Mouse (Mus musculus): ENCODE measurements around the gene Vwa5b2. TPM values are rescaled to one million over a fixed set of nuclear protein-coding genes. Genes with fewer than 3 reads are reported as not detected.

The Vwa5b2 gene
- polyA plus RNA-seq, 1 experiment from 2014 or later = 0.28 TPM

- no peak for ATAC-seq (replicated peaks; ENCODE audit: extremely low read depth, insufficient read depth, low FRiP score)
- WGBS = 81% methylated on average over 6 of the region's 6 CpGs
- peaks cover 42% of the 10 kb centered on the region for H3K36me3 ChIP-seq (ENCODE audit: control insufficient read depth, insufficient read depth)
Observed at GRCm38 (mm10) chr16:20555000-20555399, 34.3 kb upstream of the Vwa5b2 start.

GRCm38 (mm10) chr16:20557381-20557780 is 31.9 kb upstream of the Vwa5b2 start:
- H3K9ac ChIP-seq (ENCODE audit: low read length) = no peak overlapping the region
- no peaks in the 10 kb centered on the region for H3K27me3 ChIP-seq (ENCODE audit: control insufficient read depth, insufficient read depth, low read length)
- no peak overlapping the region for H3K4me2 ChIP-seq (ENCODE audit: low read depth, low read length)
- no peak overlapping the region for H3K27ac ChIP-seq (ENCODE audit: low read length)
- H3K9me3 ChIP-seq (replicated peaks; ENCODE audit: control insufficient read depth, low read length) = no peaks in the 10 kb centered on the region
- no peak overlapping the region for H3K4me3 ChIP-seq (ENCODE audit: low read length)
- 73% methylated on average over 7 of the region's 7 CpGs for WGBS
- peaks cover 55% of the 10 kb centered on the region for H3K36me3 ChIP-seq (ENCODE audit: control insufficient read depth, insufficient read depth)
- H3K4me1 ChIP-seq (ENCODE audit: control insufficient read depth, insufficient read depth, low read length) = no peaks in the 10 kb centered on the region
- ATAC-seq (replicated peaks; ENCODE audit: extremely low read depth, insufficient read depth, low FRiP score) = no peak

More at GRCm38 (mm10) chr16:20555000-20555399, 34.3 kb upstream of the Vwa5b2 start:
- Histone ChIP-seq H3K9ac (ENCODE audit: low read length) (no peak overlapping the region), H3K9me3 (replicated peaks; ENCODE audit: control insufficient read depth, low read length) (no peaks in the 10 kb centered on the region), H3K4me2 (ENCODE audit: low read depth, low read length) (no peak overlapping the region), H3K27ac (ENCODE audit: low read length) (no peak overlapping the region), H3K27me3 (ENCODE audit: control insufficient read depth, insufficient read depth, low read length) (no peaks in the 10 kb centered on the region), H3K4me1 (ENCODE audit: control insufficient read depth, insufficient read depth, low read length) (no peaks in the 10 kb centered on the region), H3K4me3 (ENCODE audit: low read length) (no peak overlapping the region)

GRCm38 (mm10) chr16:20565075-20565474 is 24.2 kb upstream of the Vwa5b2 start:
- Histone ChIP-seq H3K4me3 (ENCODE audit: low read length) (no peak overlapping the region), H3K4me2 (ENCODE audit: low read depth, low read length) (no peak overlapping the region), H3K9me3 (replicated peaks; ENCODE audit: control insufficient read depth, low read length) (no peaks in the 10 kb centered on the region), H3K27ac (ENCODE audit: low read length) (no peak overlapping the region), H3K36me3 (ENCODE audit: control insufficient read depth, insufficient read depth) (peaks cover 28% of the 10 kb centered on the region), H3K4me1 (ENCODE audit: control insufficient read depth, insufficient read depth, low read length) (no peaks in the 10 kb centered on the region), H3K27me3 (ENCODE audit: control insufficient read depth, insufficient read depth, low read length) (no peaks in the 10 kb centered on the region), H3K9ac (ENCODE audit: low read length) (no peak overlapping the region)
- WGBS = 64% methylated on average over 1 of the region's 1 CpGs
- no peak for ATAC-seq (replicated peaks; ENCODE audit: extremely low read depth, insufficient read depth, low FRiP score)

GRCm38 (mm10) chr16:20589939-20590679 is 838 bp downstream of the Vwa5b2 start:
- H3K9ac ChIP-seq (ENCODE audit: low read length) = 0 out of 2 replicates have a peak overlapping the region, but pooled peaks have one; percentile 20
- H3K27ac ChIP-seq (ENCODE audit: low read length) = no peak overlapping the region
- H3K9me3 ChIP-seq (replicated peaks; ENCODE audit: control insufficient read depth, low read length) = no peaks in the 10 kb centered on the region
- H3K4me1 ChIP-seq (ENCODE audit: control insufficient read depth, insufficient read depth, low read length) = peaks cover 10% of the 10 kb centered on the region
- WGBS = 0% methylated on average over 37 of the region's 39 CpGs
- ATAC-seq (replicated peaks; ENCODE audit: extremely low read depth, insufficient read depth, low FRiP score) = no peak
- peak overlapping the region; percentile 57 for H3K4me3 ChIP-seq (ENCODE audit: low read length)
- peak overlapping the region; percentile 85 for H3K4me2 ChIP-seq (ENCODE audit: low read depth, low read length)
- no peaks in the 10 kb centered on the region for H3K36me3 ChIP-seq (ENCODE audit: control insufficient read depth, insufficient read depth)
- H3K27me3 ChIP-seq (ENCODE audit: control insufficient read depth, insufficient read depth, low read length) = peaks cover 57% of the 10 kb centered on the region

GRCm38 (mm10) chr16:20590680-20591038 is 1.4 kb downstream of the Vwa5b2 start:
- H3K9ac ChIP-seq (ENCODE audit: low read length) = no peak overlapping the region
- no peaks in the 10 kb centered on the region for H3K36me3 ChIP-seq (ENCODE audit: control insufficient read depth, insufficient read depth)
- peak overlapping the region; percentile 57 for H3K4me3 ChIP-seq (ENCODE audit: low read length)
- 3% methylated on average over 17 of the region's 17 CpGs for WGBS
- peaks cover 10% of the 10 kb centered on the region for H3K4me1 ChIP-seq (ENCODE audit: control insufficient read depth, insufficient read depth, low read length)
- no peak overlapping the region for H3K27ac ChIP-seq (ENCODE audit: low read length)
- ATAC-seq (replicated peaks; ENCODE audit: extremely low read depth, insufficient read depth, low FRiP score) = no peak
- H3K4me2 ChIP-seq (ENCODE audit: low read depth, low read length) = peak overlapping the region; percentile 85
- H3K9me3 ChIP-seq (replicated peaks; ENCODE audit: control insufficient read depth, low read length) = no peaks in the 10 kb centered on the region
- H3K27me3 ChIP-seq (ENCODE audit: control insufficient read depth, insufficient read depth, low read length) = peaks cover 61% of the 10 kb centered on the region

GRCm38 (mm10) chr16:20591076-20591705 is 1.9 kb downstream of the Vwa5b2 start:
- ATAC-seq (replicated peaks; ENCODE audit: extremely low read depth, insufficient read depth, low FRiP score) = no peak
- Histone ChIP-seq H3K36me3 (ENCODE audit: control insufficient read depth, insufficient read depth) (no peaks in the 10 kb centered on the region), H3K4me2 (ENCODE audit: low read depth, low read length) (peak overlapping the region; percentile 33; the same call in 1 of the 2 replicates), H3K4me3 (ENCODE audit: low read length) (peak overlapping the region; percentile 20), H3K27ac (ENCODE audit: low read length) (no peak overlapping the region), H3K9me3 (replicated peaks; ENCODE audit: control insufficient read depth, low read length) (no peaks in the 10 kb centered on the region), H3K9ac (ENCODE audit: low read length) (no peak overlapping the region), H3K4me1 (ENCODE audit: control insufficient read depth, insufficient read depth, low read length) (peaks cover 10% of the 10 kb centered on the region), H3K27me3 (ENCODE audit: control insufficient read depth, insufficient read depth, low read length) (peaks cover 61% of the 10 kb centered on the region)
- 5% methylated on average over 37 of the region's 48 CpGs for WGBS

- no peak overlapping the region for H3K4me2 ChIP-seq (ENCODE audit: low read depth, low read length)
- H3K4me1 ChIP-seq (ENCODE audit: control insufficient read depth, insufficient read depth, low read length) = peaks cover 5% of the 10 kb centered on the region
- ATAC-seq (replicated peaks; ENCODE audit: extremely low read depth, insufficient read depth, low FRiP score) = no peak
- WGBS = 70% methylated on average over 7 of the region's 7 CpGs
- H3K4me3 ChIP-seq (ENCODE audit: low read length) = no peak overlapping the region
- no peaks in the 10 kb centered on the region for H3K9me3 ChIP-seq (replicated peaks; ENCODE audit: control insufficient read depth, low read length)
- no peak overlapping the region for H3K9ac ChIP-seq (ENCODE audit: low read length)
- peaks cover 41% of the 10 kb centered on the region for H3K27me3 ChIP-seq (ENCODE audit: control insufficient read depth, insufficient read depth, low read length)
- no peak overlapping the region for H3K27ac ChIP-seq (ENCODE audit: low read length)
- no peaks in the 10 kb centered on the region for H3K36me3 ChIP-seq (ENCODE audit: control insufficient read depth, insufficient read depth)
Observed at GRCm38 (mm10) chr16:20595060-20595673, 5.9 kb downstream of the Vwa5b2 start.

- no peak for ATAC-seq (replicated peaks; ENCODE audit: extremely low read depth, insufficient read depth, low FRiP score)
- H3K4me2 ChIP-seq (ENCODE audit: low read depth, low read length) = no peak overlapping the region
- H3K4me3 ChIP-seq (ENCODE audit: low read length) = no peak overlapping the region
- no peak overlapping the region for H3K27ac ChIP-seq (ENCODE audit: low read length)
- H3K9me3 ChIP-seq (replicated peaks; ENCODE audit: control insufficient read depth, low read length) = no peaks in the 10 kb centered on the region
- H3K4me1 ChIP-seq (ENCODE audit: control insufficient read depth, insufficient read depth, low read length) = no peaks in the 10 kb centered on the region; the same call in 1 of the 2 replicates
- no peak overlapping the region for H3K9ac ChIP-seq (ENCODE audit: low read length)
- H3K27me3 ChIP-seq (ENCODE audit: control insufficient read depth, insufficient read depth, low read length) = peaks cover 35% of the 10 kb centered on the region
- no peaks in the 10 kb centered on the region for H3K36me3 ChIP-seq (ENCODE audit: control insufficient read depth, insufficient read depth)
- WGBS = 66% methylated on average over 4 of the region's 4 CpGs
Observed at GRCm38 (mm10) chr16:20595737-20596136, 6.5 kb downstream of the Vwa5b2 start.
